Mouse (Mus musculus): ENCODE data around the gene Slc39a11. TPM values are rescaled to one million over a fixed set of nuclear protein-coding genes. Genes with fewer than 3 reads are reported as not detected.

Gene Slc39a11
- total RNA-seq, 2 experiments from 2014 or later: 23.5 to 26.1 TPM

DNA sequence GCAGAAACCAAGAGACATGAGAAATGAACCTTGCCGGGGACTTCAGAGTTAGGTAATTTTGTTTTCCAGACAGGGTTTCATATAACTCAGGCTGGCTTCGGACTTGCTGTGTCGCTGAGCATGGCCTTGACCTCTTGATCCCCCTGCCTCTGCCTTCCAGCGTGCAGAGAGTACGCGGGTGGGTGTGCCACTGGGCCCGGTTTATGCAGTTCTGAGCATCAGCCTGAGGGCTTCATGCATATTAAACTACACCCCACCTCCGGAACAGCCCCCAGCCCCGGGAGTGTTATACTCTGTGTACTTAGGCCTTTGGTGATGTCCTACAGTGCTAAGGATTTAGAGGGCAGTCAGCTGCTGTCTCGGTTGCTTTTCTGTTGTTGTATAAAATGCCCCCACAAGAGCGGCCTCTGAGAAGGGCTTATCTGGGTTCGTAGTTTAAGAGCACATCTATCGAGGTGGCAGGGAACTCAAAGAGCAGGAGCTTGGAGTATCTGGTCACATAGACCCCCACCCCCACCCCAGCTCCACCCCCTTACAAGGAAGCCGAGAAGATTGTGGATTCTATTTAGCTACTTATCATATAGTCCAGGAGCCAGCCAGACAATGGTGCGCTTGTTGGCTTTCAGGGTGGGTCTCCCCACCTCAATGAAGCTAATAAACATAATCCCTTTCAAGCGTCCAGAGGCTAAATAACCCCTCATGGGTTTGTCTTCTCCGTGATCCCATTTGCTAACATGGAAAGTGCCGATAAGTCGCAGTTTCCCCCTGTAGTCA is 283.4 kb downstream of the Slc39a11 start:
- intact Hi-C loops (cut with DNase I): no loop called here
- DNase-seq: no peak

GRCm38 (mm10) chr11:113363739-113364138 is 286.1 kb downstream of the Slc39a11 start:
- no peak for DNase-seq
- intact Hi-C loops (cut with DNase I): no loop called here

GRCm38 (mm10) chr11:113362617-113363016 is 287.3 kb downstream of the Slc39a11 start:
- intact Hi-C loops (cut with DNase I): no loop called here
- no peak for DNase-seq

DNA sequence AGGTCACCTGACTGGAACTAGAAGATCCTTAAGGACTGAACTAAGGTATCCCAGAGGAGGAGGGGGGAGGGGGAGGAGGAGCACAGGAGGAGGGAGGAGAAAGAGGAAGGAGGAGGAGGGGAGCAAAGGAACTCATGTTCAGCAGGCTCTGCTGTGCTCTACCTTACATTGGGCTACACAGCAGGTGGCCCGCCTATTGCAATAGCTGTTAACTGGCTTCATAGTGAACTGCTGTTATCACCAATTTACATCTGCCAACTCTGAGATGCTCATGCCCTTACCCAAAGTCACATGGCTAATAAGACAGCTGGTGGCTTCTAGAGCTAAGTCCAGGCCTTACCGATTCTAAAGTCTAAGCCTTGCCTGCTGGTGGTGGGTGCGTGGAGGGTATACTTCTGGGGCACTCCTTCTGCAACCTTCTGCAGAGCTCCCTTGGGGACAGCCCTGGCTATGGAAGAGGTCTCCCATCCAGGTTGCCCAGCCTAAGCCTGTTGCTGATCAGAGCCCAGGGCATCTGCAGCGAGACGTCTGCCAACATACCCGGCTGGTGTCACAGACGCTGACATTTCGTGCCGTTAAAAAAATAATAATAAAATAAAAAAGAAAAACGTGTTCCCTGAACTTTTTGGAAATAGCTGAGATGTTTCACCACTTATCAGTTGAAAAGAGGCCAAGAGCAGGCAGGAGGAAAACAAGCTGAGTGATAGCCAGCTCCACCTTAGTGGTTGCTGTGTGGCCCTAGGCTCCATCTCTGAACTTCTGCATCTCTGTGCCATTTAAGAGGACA is 289.6 kb downstream of the Slc39a11 start:
- intact Hi-C loops (cut with DNase I): no loop called here
- DNase-seq: peak; percentile 20

GRCm38 (mm10) chr11:113355932-113356331 is 293.9 kb downstream of the Slc39a11 start:
- intact Hi-C loops (cut with DNase I): no loop called here

GRCm38 (mm10) chr11:113352085-113352815 is 297.6 kb downstream of the Slc39a11 start:
- no peak for DNase-seq
- intact Hi-C loops (cut with DNase I): no loop called here

More at GRCm38 (mm10) chr11:113355932-113356331, 293.9 kb downstream of the Slc39a11 start:
- no peak for DNase-seq

DNA sequence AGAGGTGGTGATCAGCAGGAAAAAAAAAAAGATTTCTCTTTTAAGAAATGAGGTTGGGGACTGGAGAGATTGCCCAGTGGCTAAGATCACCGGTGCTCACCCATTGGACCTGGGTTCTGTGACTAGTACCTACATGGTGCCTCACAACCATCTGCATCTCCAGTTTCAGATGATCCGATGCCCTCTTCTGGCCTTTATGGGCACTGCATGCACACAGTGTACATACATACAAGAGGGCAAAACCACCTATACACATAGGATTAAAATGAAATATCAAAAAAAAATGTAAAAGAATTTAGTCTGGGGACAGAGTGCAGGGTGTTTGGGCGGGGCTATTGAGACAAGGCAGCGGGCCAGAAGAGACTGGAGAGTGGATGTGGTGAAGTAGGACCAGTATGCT is 299.3 kb downstream of the Slc39a11 start:
- intact Hi-C loops (cut with DNase I): no loop called here
- no peak for DNase-seq

DNA sequence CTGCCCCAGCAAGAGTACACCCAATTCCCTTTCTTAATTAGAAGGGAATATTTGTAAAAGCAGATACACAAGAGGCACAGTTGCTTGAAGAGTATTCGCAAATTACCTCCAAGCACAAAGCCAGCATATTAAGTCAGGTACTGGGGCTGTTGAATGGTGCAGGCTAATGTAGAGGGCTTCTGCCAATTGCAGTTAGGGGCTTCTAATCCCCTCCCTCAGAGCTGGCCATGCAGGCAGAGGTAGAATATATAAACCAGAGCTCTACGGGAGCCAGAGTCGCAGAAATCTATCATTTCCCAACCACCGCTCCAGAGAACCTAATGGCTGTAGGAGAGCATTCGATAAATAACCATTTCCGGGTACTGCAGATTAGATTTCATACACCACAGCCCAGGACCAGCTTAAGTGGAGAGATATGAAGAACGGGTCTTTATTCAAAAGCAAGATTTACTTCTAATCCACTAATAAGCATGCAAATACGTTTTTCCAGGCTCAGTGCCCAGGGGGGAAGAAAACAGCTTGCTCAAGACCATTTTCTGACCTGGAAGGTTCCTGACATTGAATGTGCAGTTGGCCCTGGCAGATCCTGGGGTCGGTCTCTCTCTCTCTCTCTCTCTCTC is 302.9 kb downstream of the Slc39a11 start:
- no peak for DNase-seq
- intact Hi-C loops (cut with DNase I): no loop called here

GRCm38 (mm10) chr11:113339770-113340169 is 310.1 kb downstream of the Slc39a11 start:
- intact Hi-C loops (cut with DNase I): no loop called here
- no peak for DNase-seq

- no peak for DNase-seq
- intact Hi-C loops (cut with DNase I): no loop called here
Observed at GRCm38 (mm10) chr11:113338581-113338980, 311.3 kb downstream of the Slc39a11 start.

- intact Hi-C loops (cut with DNase I): no loop called here
- DNase-seq: no peak
Observed at GRCm38 (mm10) chr11:113335706-113336105, 314.2 kb downstream of the Slc39a11 start.

GRCm38 (mm10) chr11:113334444-113334881 is 315.4 kb downstream of the Slc39a11 start:
- intact Hi-C loops (cut with DNase I): no loop called here
- DNase-seq: no peak

- intact Hi-C loops (cut with DNase I): no loop called here
- DNase-seq: no peak
Observed at GRCm38 (mm10) chr11:113333535-113333934, 316.3 kb downstream of the Slc39a11 start.

DNA sequence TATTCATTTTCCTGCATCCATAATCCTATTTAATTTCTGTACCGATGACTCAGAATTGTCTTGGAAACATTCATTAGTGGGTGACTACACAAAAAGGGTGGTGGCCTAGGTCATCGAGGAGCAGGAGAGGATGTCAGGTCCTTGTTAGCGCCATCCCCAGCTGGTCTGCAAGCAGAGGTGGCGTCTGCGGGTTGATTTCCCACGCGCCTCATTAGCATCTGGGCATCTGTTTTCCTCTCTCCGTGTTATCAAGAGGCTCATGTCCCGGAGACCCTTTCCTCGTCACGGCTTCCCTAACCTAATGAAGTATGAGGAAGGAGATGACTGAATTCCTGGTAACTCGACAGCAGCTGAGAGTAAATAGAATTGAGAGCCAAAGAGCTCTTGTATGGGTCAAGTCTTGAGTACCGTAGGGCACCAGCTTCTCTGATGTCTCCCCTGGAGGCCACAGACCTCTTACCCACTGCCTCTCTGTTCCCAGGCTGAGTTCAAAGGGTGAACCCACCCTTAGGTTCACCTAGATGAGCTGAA is 319.8 kb downstream of the Slc39a11 start:
- intact Hi-C loops (cut with DNase I): no loop called here
- DNase-seq: no peak

- intact Hi-C loops (cut with DNase I): no loop called here
Observed at GRCm38 (mm10) chr11:113327499-113328062, 322.3 kb downstream of the Slc39a11 start.

DNA sequence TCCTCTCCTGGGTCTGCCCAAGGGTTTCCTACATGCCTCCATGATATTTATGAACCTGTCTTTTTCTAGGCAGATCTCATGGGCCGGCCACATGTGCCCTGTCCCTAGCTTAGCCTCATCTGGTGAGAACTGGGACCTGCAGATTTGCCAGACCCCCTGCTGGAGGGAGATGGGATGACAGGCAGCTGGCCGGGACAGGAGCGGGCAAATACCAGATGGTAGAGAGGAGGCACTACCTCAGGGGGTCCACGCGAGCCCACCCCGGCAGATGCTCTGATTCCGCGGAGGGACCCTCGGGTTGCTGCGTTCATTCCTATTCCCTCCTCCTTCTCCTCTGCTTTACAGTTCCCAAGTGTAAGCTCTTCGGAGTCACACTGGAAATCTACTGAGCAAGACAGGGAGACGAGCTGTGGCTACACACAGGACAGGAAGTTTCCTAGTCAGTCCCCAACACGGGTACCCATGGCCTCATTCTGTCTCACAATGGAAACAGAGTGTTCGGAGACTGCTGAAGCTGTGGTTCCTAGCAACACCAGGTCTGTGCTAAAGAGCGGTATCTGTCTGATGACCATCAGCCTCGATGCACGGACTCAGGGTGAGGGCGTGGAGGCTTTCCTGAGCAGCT is 323.4 kb downstream of the Slc39a11 start:
- DNase-seq: peak; percentile 96
- intact Hi-C loops (cut with DNase I): no loop called here

More at GRCm38 (mm10) chr11:113327499-113328062, 322.3 kb downstream of the Slc39a11 start:
- DNase-seq: no peak

GRCm38 (mm10) chr11:113321601-113322000 is 328.3 kb downstream of the Slc39a11 start:
- intact Hi-C loops (cut with DNase I): no loop called here
- no peak for DNase-seq

DNA sequence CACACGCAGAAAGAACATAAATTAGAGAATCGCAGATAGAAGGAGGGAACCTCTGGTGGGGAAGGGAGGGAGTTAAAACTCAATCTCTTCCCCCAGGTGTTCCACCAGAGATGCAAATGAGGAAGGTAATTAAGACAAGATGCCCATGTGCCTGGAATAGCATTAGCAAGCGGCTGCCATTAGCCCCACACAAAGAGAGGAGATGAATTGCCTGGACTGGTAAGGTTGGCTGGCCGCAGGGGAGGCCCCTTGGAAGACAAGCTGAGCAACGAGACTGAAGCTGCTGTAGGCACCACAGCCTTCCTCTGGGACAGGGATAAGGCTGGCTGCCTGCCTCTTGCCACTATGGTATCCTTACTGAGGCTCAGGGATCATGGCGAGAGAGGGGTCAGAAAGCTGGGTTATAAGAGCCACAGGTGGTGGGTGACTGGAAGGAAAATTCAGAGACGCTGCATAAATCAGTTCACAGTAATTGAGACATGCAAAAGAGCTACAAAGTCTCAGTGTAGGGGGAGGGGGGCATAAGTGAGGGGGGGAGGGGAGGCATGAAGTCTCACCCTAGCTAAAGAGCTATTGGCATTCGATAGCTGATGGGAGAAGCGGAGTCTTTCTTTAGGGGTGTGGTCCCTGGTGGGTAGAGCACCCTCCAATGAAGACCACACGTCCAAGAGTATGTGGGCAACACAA is 340.5 kb downstream of the Slc39a11 start:
- DNase-seq: no peak
- intact Hi-C loops (cut with DNase I): no loop called here

All from left cerebral cortex, postnatal 4 days (tissue).